In genomic region chr2:30952457-30952823, GRCm38 (mm10) we compare ENCODE assay signal across 8 mouse cellular contexts. TPM values are rescaled to one million over a fixed set of nuclear protein-coding genes. Genes with fewer than 3 reads are reported as not detected.
DNase-seq lines count a peak whose midpoint lies in the region; ATAC-seq and TF ChIP-seq lines count a peak whose summit lies in the region.

No protein-coding gene starts in this region.

- peaks cover 12% of the 10 kb centered on the region for H3K4me1 ChIP-seq in cerebellum, adult 2 months (ENCODE audit: control insufficient read depth, insufficient read depth, low read length)
- H3K4me1 ChIP-seq in megakaryocyte, embryonic 14.5 days, result peaks cover 43% of the 10 kb centered on the region
- H3K4me1 ChIP-seq in liver, embryonic 11.5 days (replicated peaks; ENCODE audit: control insufficient read depth, insufficient read depth, low read length), result peaks cover 11% of the 10 kb centered on the region
- H3K4me1 ChIP-seq in stomach, embryonic 16.5 days (ENCODE audit: control insufficient read depth, insufficient read depth, low read length), result peaks cover 29% of the 10 kb centered on the region

- no peak for DNase-seq in cerebellum, adult 2 months
- DNase-seq in cerebellum, adult 11-12 months, result no peak
- DNase-seq in liver, embryonic 11.5 days (ENCODE audit: low spot score), result no peak
- DNase-seq in right cerebral cortex, postnatal 36 days (ENCODE audit: low spot score in 2 of 2), result no peak
- DNase-seq in urinary bladder, adult 2 months (ENCODE audit: low spot score), result no peak

- WGBS in cerebellum, adult 2 months, result 23% methylated on average over 5 of the region's 5 CpGs
- 24% methylated on average over 5 of the region's 5 CpGs for WGBS in liver, embryonic 11.5 days
- WGBS in stomach, embryonic 16.5 days, result 23% methylated on average over 5 of the region's 5 CpGs

- peaks cover 29% of the 10 kb centered on the region for H3K36me3 ChIP-seq in megakaryocyte, embryonic 14.5 days (replicated peaks; ENCODE audit: low read length)
- peaks cover 13% of the 10 kb centered on the region for H3K36me3 ChIP-seq in liver, embryonic 11.5 days (ENCODE audit: control insufficient read depth, insufficient read depth, low read length)
- H3K36me3 ChIP-seq in stomach, embryonic 16.5 days (ENCODE audit: control insufficient read depth, insufficient read depth, low read length), result 0 out of 2 replicates have a peak, but pooled peaks cover 5% of the 10 kb centered on the region

- H3K4me3 ChIP-seq in cerebellum, adult 2 months (replicated peaks; ENCODE audit: insufficient read depth, low read depth, low read length), result peak overlapping the region; percentile 68
- peak overlapping the region; percentile 97 for H3K4me3 ChIP-seq in megakaryocyte, embryonic 14.5 days (replicated peaks)
- peak overlapping the region; percentile 90 for H3K4me3 ChIP-seq in liver, embryonic 11.5 days (ENCODE audit: low read depth, low read length)
- peak overlapping the region; percentile 89 for H3K4me3 ChIP-seq in stomach, embryonic 16.5 days (replicated peaks; ENCODE audit: low read length)

- TF ChIP-seq POLR2A in cerebellum, adult 2 months (IDR thresholded peaks at IDR 0.05; ENCODE audit: borderline replicate concordance, insufficient read depth, low read length), result no peak

- peak overlapping the region; percentile 10; the same call in 1 of the 2 replicates for H3K27ac ChIP-seq in cerebellum, adult 2 months (ENCODE audit: insufficient read depth, low read length)
- no peak overlapping the region for H3K27ac ChIP-seq in liver, embryonic 11.5 days (ENCODE audit: low read depth, low read length)
- H3K27ac ChIP-seq in stomach, embryonic 16.5 days (ENCODE audit: low read length), result peak overlapping the region; percentile 84

- H3K9me3 ChIP-seq in megakaryocyte, embryonic 14.5 days, result peaks cover 15% of the 10 kb centered on the region
- no peaks in the 10 kb centered on the region for H3K9me3 ChIP-seq in liver, embryonic 11.5 days (ENCODE audit: control insufficient read depth, low read length)
- no peaks in the 10 kb centered on the region for H3K9me3 ChIP-seq in stomach, embryonic 16.5 days (replicated peaks; ENCODE audit: control insufficient read depth, low read length)

- TF ChIP-seq CTCF in cerebellum, adult 2 months (IDR thresholded peaks at IDR 0.05; ENCODE audit: borderline replicate concordance, insufficient read depth, low read depth, low read length), result peak; percentile 17; the same call in 1 of the 2 replicates

- peak overlapping the region; percentile 95 for H3K4me2 ChIP-seq in liver, embryonic 11.5 days
- peak overlapping the region; percentile 64 for H3K4me2 ChIP-seq in stomach, embryonic 16.5 days (ENCODE audit: low read depth, low read length)

- no peak for ATAC-seq in megakaryocyte, adult 5-6 weeks (ENCODE audit: poor library complexity, severe bottlenecking)
- no peak; the same call in 1 of the 2 replicates for ATAC-seq in liver, embryonic 11.5 days (replicated peaks; ENCODE audit: low FRiP score)
- ATAC-seq in stomach, embryonic 16.5 days (ENCODE audit: insufficient read depth, low FRiP score), result 0 out of 2 replicates have a peak, but pooled peaks have one; percentile 6

- H3K27me3 ChIP-seq in cerebellum, adult 2 months (ENCODE audit: control insufficient read depth, insufficient read depth, low read length), result no peaks in the 10 kb centered on the region
- H3K27me3 ChIP-seq in megakaryocyte, embryonic 14.5 days (replicated peaks), result peaks cover 5% of the 10 kb centered on the region
- H3K27me3 ChIP-seq in liver, embryonic 11.5 days (replicated peaks; ENCODE audit: control insufficient read depth, insufficient read depth, low read length), result no peaks in the 10 kb centered on the region
- H3K27me3 ChIP-seq in stomach, embryonic 16.5 days (ENCODE audit: control insufficient read depth, insufficient read depth, low read length), result no peaks in the 10 kb centered on the region

- peak overlapping the region; percentile 93 for H3K9ac ChIP-seq in liver, embryonic 11.5 days (ENCODE audit: low read depth, low read length)
- H3K9ac ChIP-seq in stomach, embryonic 16.5 days (ENCODE audit: low read length), result peak overlapping the region; percentile 97

RNA-seq across cellular contexts. Expression of gene Tor1b, which starts 0.3 kb away (rescaled TPM):
- 38.0 and 40.6 TPM in 2 replicates for polyA plus RNA-seq in cerebellum, adult 2 months (2012; rRNA removed)
- 2.7 and 9.3 TPM in 2 replicates for polyA plus RNA-seq in megakaryocyte, embryonic 14.5 days (2012; ENCODE audit: insufficient read depth, low replicate concordance)
- 28.1 and 32.7 TPM in 2 replicates for total RNA-seq in megakaryocyte, adult 5-6 weeks (2015)
- total RNA-seq in megakaryocyte, adult 5-6 weeks (2017), result 40.3 and 42.6 TPM in 2 replicates
- polyA plus RNA-seq in liver, embryonic 11.5 days (2014; fragmentation: Nextera tagmentation; extraction: Ambion mirVana), result 27.2 and 31.6 TPM in 2 replicates
- polyA plus RNA-seq in stomach, embryonic 16.5 days (2015; fragmentation: Nextera tagmentation; extraction: Ambion mirVana), result 33.6 and 34.8 TPM in 2 replicates
- polyA plus RNA-seq in urinary bladder, adult 2 months (2012; rRNA removed), result 45.0 and 47.1 TPM in 2 replicates

RNA-seq across cellular contexts. Expression of gene Tor1a, which starts 15.3 kb away (rescaled TPM):
- 50.5 and 56.3 TPM in 2 replicates for polyA plus RNA-seq in cerebellum, adult 2 months (2012; rRNA removed)
- 75.1 and 117 TPM in 2 replicates for polyA plus RNA-seq in megakaryocyte, embryonic 14.5 days (2012; ENCODE audit: insufficient read depth, low replicate concordance)
- 88.1 and 97.1 TPM in 2 replicates for total RNA-seq in megakaryocyte, adult 5-6 weeks (2015)
- total RNA-seq in megakaryocyte, adult 5-6 weeks (2017), result 132 and 135 TPM in 2 replicates
- 71.7 and 73.2 TPM in 2 replicates for polyA plus RNA-seq in liver, embryonic 11.5 days (2014; fragmentation: Nextera tagmentation; extraction: Ambion mirVana)
- polyA plus RNA-seq in stomach, embryonic 16.5 days (2015; fragmentation: Nextera tagmentation; extraction: Ambion mirVana), result 70.0 and 75.1 TPM in 2 replicates
- polyA plus RNA-seq in urinary bladder, adult 2 months (2012; rRNA removed), result 36.9 and 46.8 TPM in 2 replicates

RNA-seq across cellular contexts. Expression of gene Ptges, which starts 22.8 kb away (rescaled TPM):
- 3.7 and 4.3 TPM in 2 replicates for polyA plus RNA-seq in cerebellum, adult 2 months (2012; rRNA removed)
- 0.31 TPM in 1 of 2 replicates, not detected in the other for polyA plus RNA-seq in megakaryocyte, embryonic 14.5 days (2012; ENCODE audit: insufficient read depth, low replicate concordance)
- total RNA-seq in megakaryocyte, adult 5-6 weeks (2015), result 0.67 and 2.6 TPM in 2 replicates
- 0.77 and 3.9 TPM in 2 replicates for total RNA-seq in megakaryocyte, adult 5-6 weeks (2017)
- 0.92 and 0.97 TPM in 2 replicates for polyA plus RNA-seq in liver, embryonic 11.5 days (2014; fragmentation: Nextera tagmentation; extraction: Ambion mirVana)
- 10.3 and 13.0 TPM in 2 replicates for polyA plus RNA-seq in stomach, embryonic 16.5 days (2015; fragmentation: Nextera tagmentation; extraction: Ambion mirVana)
- 64.8 and 69.3 TPM in 2 replicates for polyA plus RNA-seq in urinary bladder, adult 2 months (2012; rRNA removed)

RNA-seq across cellular contexts. Expression of gene BC005624, which starts 29.6 kb away (rescaled TPM):
- polyA plus RNA-seq in cerebellum, adult 2 months (2012; rRNA removed), result 118 and 123 TPM in 2 replicates
- polyA plus RNA-seq in megakaryocyte, embryonic 14.5 days (2012; ENCODE audit: insufficient read depth, low replicate concordance), result 17.7 TPM in 1 of 2 replicates, not detected in the other
- total RNA-seq in megakaryocyte, adult 5-6 weeks (2015), result 30.7 and 36.0 TPM in 2 replicates
- total RNA-seq in megakaryocyte, adult 5-6 weeks (2017), result 56.0 and 66.1 TPM in 2 replicates
- 51.6 and 53.5 TPM in 2 replicates for polyA plus RNA-seq in liver, embryonic 11.5 days (2014; fragmentation: Nextera tagmentation; extraction: Ambion mirVana)
- polyA plus RNA-seq in stomach, embryonic 16.5 days (2015; fragmentation: Nextera tagmentation; extraction: Ambion mirVana), result 54.6 and 56.2 TPM in 2 replicates
- 68.9 and 69.1 TPM in 2 replicates for polyA plus RNA-seq in urinary bladder, adult 2 months (2012; rRNA removed)

RNA-seq across cellular contexts. Expression of gene Usp20, which starts 29.6 kb away (rescaled TPM):
- 59.2 and 68.6 TPM in 2 replicates for polyA plus RNA-seq in cerebellum, adult 2 months (2012; rRNA removed)
- 8.0 and 25.0 TPM in 2 replicates for polyA plus RNA-seq in megakaryocyte, embryonic 14.5 days (2012; ENCODE audit: insufficient read depth, low replicate concordance)
- 1.9 and 2.5 TPM in 2 replicates for total RNA-seq in megakaryocyte, adult 5-6 weeks (2015)
- 2.9 and 3.1 TPM in 2 replicates for total RNA-seq in megakaryocyte, adult 5-6 weeks (2017)
- polyA plus RNA-seq in liver, embryonic 11.5 days (2014; fragmentation: Nextera tagmentation; extraction: Ambion mirVana), result 11.5 and 12.9 TPM in 2 replicates
- polyA plus RNA-seq in stomach, embryonic 16.5 days (2015; fragmentation: Nextera tagmentation; extraction: Ambion mirVana), result 22.0 and 23.8 TPM in 2 replicates
- polyA plus RNA-seq in urinary bladder, adult 2 months (2012; rRNA removed), result 13.5 and 14.7 TPM in 2 replicates
